Mouse (Mus musculus) embryonic fibroblast, embryonic 13.5 days (primary cell): ENCODE measurements around the gene Rogdi.

Source experiments
- CTCF ChIP-seq: IDR thresholded peaks from 2 replicates; pipeline ENCODE4 v1.5.1; 2011; ENCODE audit warnings: mild to moderate bottlenecking, control low read depth, low read length, moderate library complexity, borderline replicate concordance; ENCODE audit not compliant: insufficient read depth
- POLR2A ChIP-seq: IDR thresholded peaks from 2 replicates; pipeline ENCODE4 v1.6.1; 2011; ENCODE audit warnings: low read depth, mild to moderate bottlenecking, control low read depth, low read length, moderate library complexity

DNA sequence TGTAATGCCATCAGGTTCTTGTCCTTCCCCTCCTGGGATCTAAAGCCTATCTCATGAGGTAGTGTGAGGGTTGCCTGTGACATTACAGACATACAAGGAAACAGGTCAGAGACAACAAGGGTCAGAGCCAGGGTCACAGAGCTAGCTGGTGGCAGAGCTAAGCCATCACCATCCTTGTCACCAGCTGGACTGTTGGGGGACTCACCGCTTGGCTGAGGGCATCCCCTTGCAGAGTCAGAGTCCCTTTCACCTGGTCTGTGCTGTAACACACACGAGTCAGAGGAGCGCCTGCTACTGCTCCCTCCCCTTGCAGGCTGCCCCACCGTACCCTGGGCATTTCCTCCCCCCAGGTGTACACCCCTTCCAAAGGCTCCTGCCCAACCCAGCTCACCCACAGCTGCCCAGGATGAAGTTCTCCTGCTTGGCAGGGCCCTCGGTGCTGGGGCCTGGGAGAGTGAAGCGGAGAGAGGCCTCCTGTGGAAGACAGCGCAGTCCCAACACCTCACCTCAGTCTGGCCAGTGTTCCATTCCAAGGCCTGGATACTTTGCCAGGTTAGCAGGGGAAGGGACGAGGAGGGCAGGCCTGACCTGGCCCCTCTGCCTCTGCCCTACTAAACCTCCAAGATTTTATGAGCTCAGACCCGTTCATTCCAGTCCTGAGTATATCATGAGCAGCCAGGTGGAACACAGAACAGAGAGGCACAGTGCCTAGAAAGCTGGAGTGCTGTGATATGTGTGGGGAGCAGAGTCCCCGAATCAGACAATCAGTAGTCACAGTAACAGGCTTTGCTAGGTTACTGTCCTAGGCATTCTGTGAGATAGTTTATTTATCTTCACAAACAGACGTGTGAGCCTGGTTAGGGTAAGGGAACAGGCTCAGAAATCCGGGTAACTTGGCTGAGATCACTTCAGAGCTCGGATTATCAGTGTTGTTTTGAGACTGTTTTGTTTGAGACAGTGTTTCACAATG lies 1.0 kb downstream of the Rogdi start:
- TF ChIP-seq POLR2A (no peak), CTCF (no peak)
